Mouse (Mus musculus): ENCODE results near the gene Aqp8. TPM values are rescaled to one million over a fixed set of nuclear protein-coding genes. Genes with fewer than 3 reads are reported as not detected.

The Aqp8 gene
- polyA plus RNA-seq (2015; fragmentation: Nextera tagmentation; extraction: Ambion mirVana): not detected in 2 replicates

- H3K36me3 ChIP-seq: no peaks in the 10 kb centered on the region
- H3K4me2 ChIP-seq: no peak within 1 kb of the TSS
- H3K4me3 ChIP-seq: no peak within 1 kb of the TSS
- H3K4me1 ChIP-seq (replicated peaks): no peaks in the 10 kb centered on the region
- H3K9me3 ChIP-seq: no peaks in the 10 kb centered on the region
- H3K9ac ChIP-seq: no peak within 1 kb of the TSS
- H3K27me3 ChIP-seq: no peaks in the 10 kb centered on the region
- 74% methylated on average over 9 of the region's 9 CpGs for WGBS
- ATAC-seq (ENCODE audit: low read depth): no peak
- no peak within 1 kb of the TSS for H3K27ac ChIP-seq (replicated peaks)
Observed at GRCm38 (mm10) chr7:123462070-123462501, at the start of gene Aqp8. TSS of gene Aqp8 (plus strand) at chr7:123462291.

GRCm38 (mm10) chr7:123416803-123417202 lies 45.3 kb upstream of the Aqp8 start:
- 94% methylated on average over 4 of the region's 4 CpGs for WGBS
- peaks cover 66% of the 10 kb centered on the region for H3K36me3 ChIP-seq
- H3K4me2 ChIP-seq: no peak overlapping the region
- no peak for ATAC-seq (ENCODE audit: low read depth)
- no peaks in the 10 kb centered on the region for H3K4me1 ChIP-seq (replicated peaks)
- H3K9ac ChIP-seq: no peak overlapping the region
- H3K27me3 ChIP-seq: no peaks in the 10 kb centered on the region
- H3K27ac ChIP-seq (replicated peaks): no peak overlapping the region
- H3K9me3 ChIP-seq: no peaks in the 10 kb centered on the region
- no peak overlapping the region for H3K4me3 ChIP-seq

- WGBS: 92% methylated on average over 3 of the region's 3 CpGs
- no peaks in the 10 kb centered on the region for H3K4me1 ChIP-seq (replicated peaks)
- H3K27me3 ChIP-seq: no peaks in the 10 kb centered on the region
- ATAC-seq (ENCODE audit: low read depth): no peak
- H3K4me2 ChIP-seq: no peak overlapping the region
- H3K27ac ChIP-seq (replicated peaks): no peak overlapping the region
- H3K4me3 ChIP-seq: no peak overlapping the region
- H3K9ac ChIP-seq: no peak overlapping the region
- H3K9me3 ChIP-seq: no peaks in the 10 kb centered on the region
- peaks cover 68% of the 10 kb centered on the region for H3K36me3 ChIP-seq
Observed at GRCm38 (mm10) chr7:123417661-123418060, 44.4 kb upstream of the Aqp8 start.

GRCm38 (mm10) chr7:123419984-123420383 lies 42.1 kb upstream of the Aqp8 start:
- no peak for ATAC-seq (ENCODE audit: low read depth)
- Histone ChIP-seq H3K4me3 (no peak overlapping the region), H3K4me2 (no peak overlapping the region), H3K9ac (no peak overlapping the region), H3K36me3 (peaks cover 72% of the 10 kb centered on the region), H3K27me3 (no peaks in the 10 kb centered on the region), H3K27ac (replicated peaks) (no peak overlapping the region), H3K4me1 (replicated peaks) (no peaks in the 10 kb centered on the region), H3K9me3 (no peaks in the 10 kb centered on the region)
- 98% methylated on average over 4 of the region's 4 CpGs for WGBS

GRCm38 (mm10) chr7:123421958-123422357 lies 40.1 kb upstream of the Aqp8 start:
- no peak overlapping the region for H3K4me2 ChIP-seq
- no peak overlapping the region for H3K27ac ChIP-seq (replicated peaks)
- peaks cover 80% of the 10 kb centered on the region for H3K36me3 ChIP-seq
- no peaks in the 10 kb centered on the region for H3K27me3 ChIP-seq
- 89% methylated on average over 3 of the region's 3 CpGs for WGBS
- ATAC-seq (ENCODE audit: low read depth): no peak
- no peaks in the 10 kb centered on the region for H3K4me1 ChIP-seq (replicated peaks)
- H3K9me3 ChIP-seq: no peaks in the 10 kb centered on the region
- no peak overlapping the region for H3K9ac ChIP-seq
- H3K4me3 ChIP-seq: no peak overlapping the region

GRCm38 (mm10) chr7:123424281-123424680 lies 37.8 kb upstream of the Aqp8 start:
- ATAC-seq (ENCODE audit: low read depth): no peak
- no peaks in the 10 kb centered on the region for H3K9me3 ChIP-seq
- H3K27ac ChIP-seq (replicated peaks): no peak overlapping the region
- no peaks in the 10 kb centered on the region for H3K27me3 ChIP-seq
- no peak overlapping the region for H3K4me3 ChIP-seq
- 96% methylated on average over 6 of the region's 6 CpGs for WGBS
- no peak overlapping the region for H3K4me2 ChIP-seq
- H3K4me1 ChIP-seq (replicated peaks): no peaks in the 10 kb centered on the region
- no peak overlapping the region for H3K9ac ChIP-seq
- H3K36me3 ChIP-seq: peaks cover 78% of the 10 kb centered on the region

- Histone ChIP-seq H3K27ac (replicated peaks) (no peak overlapping the region), H3K4me2 (no peak overlapping the region), H3K4me3 (no peak overlapping the region), H3K9ac (no peak overlapping the region), H3K27me3 (no peaks in the 10 kb centered on the region), H3K9me3 (no peaks in the 10 kb centered on the region), H3K4me1 (replicated peaks) (no peaks in the 10 kb centered on the region), H3K36me3 (peaks cover 76% of the 10 kb centered on the region)
- 89% methylated on average over 6 of the region's 6 CpGs for WGBS
- no peak for ATAC-seq (ENCODE audit: low read depth)
Observed at GRCm38 (mm10) chr7:123425134-123425757, 36.8 kb upstream of the Aqp8 start.

- Histone ChIP-seq H3K27ac (replicated peaks) (no peak overlapping the region), H3K9me3 (peaks cover 4% of the 10 kb centered on the region; the same call in 1 of the 2 replicates), H3K4me3 (no peak overlapping the region), H3K4me2 (no peak overlapping the region), H3K9ac (no peak overlapping the region), H3K27me3 (no peaks in the 10 kb centered on the region), H3K4me1 (replicated peaks) (no peaks in the 10 kb centered on the region), H3K36me3 (peaks cover 58% of the 10 kb centered on the region)
- no peak for ATAC-seq (ENCODE audit: low read depth)
- WGBS: 87% methylated on average over 8 of the region's 8 CpGs
Observed at GRCm38 (mm10) chr7:123429624-123430410, 32.3 kb upstream of the Aqp8 start.

GRCm38 (mm10) chr7:123430411-123430705 lies 31.7 kb upstream of the Aqp8 start:
- H3K36me3 ChIP-seq: peaks cover 53% of the 10 kb centered on the region
- no peaks in the 10 kb centered on the region for H3K4me1 ChIP-seq (replicated peaks)
- H3K4me2 ChIP-seq: no peak overlapping the region
- H3K27ac ChIP-seq (replicated peaks): no peak overlapping the region
- no peak overlapping the region for H3K4me3 ChIP-seq
- no peak for ATAC-seq (ENCODE audit: low read depth)
- peaks cover 4% of the 10 kb centered on the region; the same call in 1 of the 2 replicates for H3K9me3 ChIP-seq
- WGBS: 76% methylated on average over 4 of the region's 4 CpGs
- no peak overlapping the region for H3K9ac ChIP-seq
- no peaks in the 10 kb centered on the region for H3K27me3 ChIP-seq

GRCm38 (mm10) chr7:123431206-123431605 lies 30.9 kb upstream of the Aqp8 start:
- Histone ChIP-seq H3K27me3 (no peaks in the 10 kb centered on the region), H3K4me2 (no peak overlapping the region), H3K27ac (replicated peaks) (no peak overlapping the region), H3K4me1 (replicated peaks) (no peaks in the 10 kb centered on the region), H3K4me3 (no peak overlapping the region), H3K9ac (no peak overlapping the region), H3K36me3 (peaks cover 47% of the 10 kb centered on the region), H3K9me3 (peaks cover 4% of the 10 kb centered on the region; the same call in 1 of the 2 replicates)
- 83% methylated on average over 4 of the region's 4 CpGs for WGBS
- no peak for ATAC-seq (ENCODE audit: low read depth)

- WGBS: 84% methylated on average over 1 of the region's 1 CpGs
- ATAC-seq (ENCODE audit: low read depth): no peak
- Histone ChIP-seq H3K9me3 (peaks cover 3% of the 10 kb centered on the region; the same call in 1 of the 2 replicates), H3K36me3 (no peaks in the 10 kb centered on the region), H3K4me2 (no peak overlapping the region), H3K4me3 (no peak overlapping the region), H3K27ac (replicated peaks) (no peak overlapping the region), H3K9ac (no peak overlapping the region), H3K4me1 (replicated peaks) (no peaks in the 10 kb centered on the region), H3K27me3 (no peaks in the 10 kb centered on the region)
Observed at GRCm38 (mm10) chr7:123442079-123442478, 20.0 kb upstream of the Aqp8 start.

- ATAC-seq (ENCODE audit: low read depth): no peak
- H3K27ac ChIP-seq (replicated peaks): no peak overlapping the region
- H3K36me3 ChIP-seq: no peaks in the 10 kb centered on the region
- 93% methylated on average over 2 of the region's 2 CpGs for WGBS
- H3K4me1 ChIP-seq (replicated peaks): no peaks in the 10 kb centered on the region
- H3K4me2 ChIP-seq: no peak overlapping the region
- no peak overlapping the region for H3K4me3 ChIP-seq
- H3K27me3 ChIP-seq: no peaks in the 10 kb centered on the region
- H3K9me3 ChIP-seq: no peaks in the 10 kb centered on the region
- H3K9ac ChIP-seq: no peak overlapping the region
Observed at GRCm38 (mm10) chr7:123448794-123449193, 13.3 kb upstream of the Aqp8 start.
